Mouse (Mus musculus) limb, embryonic 11.5 days (tissue): ENCODE data around the gene Spsb1. TPM values are rescaled to one million over a fixed set of nuclear protein-coding genes. Genes with fewer than 3 reads are reported as not detected.
A peak's percentile ranks its signal among the peaks of the same experiment; 100 is the strongest.

Experiments
- ATAC-seq: fragments of 200-750 bp; cut with Nextera tagmentation; 2 replicates; pipeline ENCODE4 v1.8.0; 2017; ENCODE audit warnings: low read depth; ENCODE audit not compliant: insufficient number of reproducible peaks, low FRiP score, low TSS enrichment
- DNase-seq: peaks from one replicate; pipeline ENCODE4 v3.0.0-alpha.2; 2015; ENCODE audit warnings: low spot score
- H3K27ac ChIP-seq: fragments of 300-500 bp; sonication (generic); replicated peaks from 2 replicates; pipeline ENCODE4 v1.5.1; 2014; ENCODE audit warnings: low read depth, mild to moderate bottlenecking, low read length
- H3K27me3 ChIP-seq: fragments of 300-500 bp; sonication (generic); 2 replicates; pipeline ENCODE4 v1.6.1; 2014; ENCODE audit warnings: mild to moderate bottlenecking, low read length, mixed read lengths; ENCODE audit not compliant: control insufficient read depth, insufficient read depth
- H3K36me3 ChIP-seq: fragments of 300-500 bp; sonication (generic); 2 replicates; pipeline ENCODE4 v1.6.1; 2014; ENCODE audit warnings: mild to moderate bottlenecking, low read length, moderate library complexity, mixed read lengths; ENCODE audit not compliant: control insufficient read depth, insufficient read depth
- H3K4me1 ChIP-seq: fragments of 300-500 bp; sonication (generic); 2 replicates; pipeline ENCODE4 v1.6.1; 2014; ENCODE audit warnings: low read length, mixed read lengths; ENCODE audit not compliant: control insufficient read depth, insufficient read depth
- H3K4me2 ChIP-seq: fragments of 300-500 bp; sonication (generic); 2 replicates; pipeline ENCODE4 v1.6.1; 2014; ENCODE audit warnings: low read depth, mild to moderate bottlenecking, moderate library complexity; ENCODE audit not compliant: severe bottlenecking
- H3K4me3 ChIP-seq: fragments of 300-500 bp; sonication (generic); 2 replicates; pipeline ENCODE4 v1.5.1; 2014; ENCODE audit warnings: low read depth, low read length
- H3K9ac ChIP-seq: fragments of 300-500 bp; sonication (generic); 2 replicates; pipeline ENCODE4 v1.6.1; 2014; ENCODE audit warnings: mild to moderate bottlenecking, low read length
- H3K9me3 ChIP-seq: fragments of 300-500 bp; sonication (generic); 2 replicates; pipeline ENCODE4 v1.6.1; 2016; ENCODE audit warnings: low read length; ENCODE audit not compliant: control insufficient read depth
- WGBS: fragments of 180-500 bp; shearing (Covaris S2); extraction: QIAGEN DNeasy Blood & Tissue Kit; methylation state at CpG from one replicate; pipeline ENCODE4 v1.1.7; 2014; 5-methylcytosine and 5-hydroxymethylcytosine counted together
- polyA plus RNA-seq: library from polyadenylated mRNA; unstranded; fragments of >200 nt; fragmentation: Nextera tagmentation; extraction: Ambion mirVana; gene quantifications from 2 replicates; pipeline ENCODE4 v1.2.1, GENCODE M21; 2014

Gene Spsb1
- polyA plus RNA-seq, 1 experiment from 2014 or later = 16.4 TPM

GRCm38 (mm10) chr4:149964770-149965169, 9.9 kb upstream of the Spsb1 start:
- H3K9ac ChIP-seq = 0 out of 2 replicates have a peak overlapping the region, but pooled peaks have one; percentile 34
- 0 out of 2 replicates have a peak, but pooled peaks have one; percentile 6 for ATAC-seq
- 17% methylated on average over 3 of the region's 3 CpGs for WGBS
- no peak for DNase-seq
- H3K9me3 ChIP-seq = no peaks in the 10 kb centered on the region
- H3K4me1 ChIP-seq = peaks cover 23% of the 10 kb centered on the region
- no peaks in the 10 kb centered on the region for H3K36me3 ChIP-seq
- no peak overlapping the region for H3K4me2 ChIP-seq
- no peak overlapping the region for H3K4me3 ChIP-seq
- H3K27ac ChIP-seq = peak overlapping the region; percentile 51; the same call in 1 of the 2 replicates
- H3K27me3 ChIP-seq = no peaks in the 10 kb centered on the region

- Histone ChIP-seq H3K9me3 (no peaks in the 10 kb centered on the region), H3K9ac (0 out of 2 replicates have a peak overlapping the region, but pooled peaks have one; percentile 34), H3K27me3 (no peaks in the 10 kb centered on the region), H3K4me1 (peaks cover 23% of the 10 kb centered on the region), H3K27ac (peak overlapping the region; percentile 51; the same call in 1 of the 2 replicates), H3K4me2 (no peak overlapping the region), H3K4me3 (no peak overlapping the region), H3K36me3 (no peaks in the 10 kb centered on the region)
- ATAC-seq = no peak
- WGBS = 81% methylated on average over 8 of the region's 8 CpGs
- DNase-seq = no peak
Observed at GRCm38 (mm10) chr4:149964285-149964684, 9.4 kb upstream of the Spsb1 start.

DNA sequence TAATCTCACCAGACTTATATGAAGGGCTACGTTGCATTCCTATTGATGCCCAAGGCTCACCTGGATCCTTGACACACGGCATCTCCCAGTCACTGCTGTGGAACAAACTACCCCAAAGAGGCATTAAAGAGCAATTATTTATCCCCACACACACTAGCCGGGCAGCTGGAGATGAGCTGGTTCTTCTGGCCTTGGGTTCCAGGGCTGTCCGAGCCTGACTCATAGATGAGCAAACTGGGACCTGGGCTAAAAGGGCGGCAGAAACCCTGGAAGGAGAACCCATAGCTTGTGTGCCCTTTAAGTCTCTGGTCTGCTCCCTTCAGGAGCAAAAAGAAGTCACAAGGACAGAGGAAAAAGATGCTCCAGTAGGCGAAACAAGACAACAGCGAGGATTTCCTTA, 5.5 kb upstream of the Spsb1 start:
- ATAC-seq (no peak), DNase-seq (no peak)
- Histone ChIP-seq H3K9me3 (no peaks in the 10 kb centered on the region), H3K27me3 (peaks cover 7% of the 10 kb centered on the region; the same call in 1 of the 2 replicates), H3K27ac (no peak overlapping the region), H3K4me1 (peaks cover 15% of the 10 kb centered on the region), H3K9ac (no peak overlapping the region), H3K4me3 (no peak overlapping the region), H3K36me3 (no peaks in the 10 kb centered on the region), H3K4me2 (no peak overlapping the region)
- whole genome bisulfite sequencing = 87% methylated on average over 7 of the region's 7 CpGs

GRCm38 (mm10) chr4:149959816-149960215, 5.0 kb upstream of the Spsb1 start:
- no peaks in the 10 kb centered on the region for H3K9me3 ChIP-seq
- H3K4me2 ChIP-seq = no peak overlapping the region
- H3K4me3 ChIP-seq = no peak overlapping the region
- ATAC-seq = no peak
- H3K36me3 ChIP-seq = no peaks in the 10 kb centered on the region
- whole genome bisulfite sequencing = 55% methylated on average over 10 of the region's 10 CpGs
- H3K9ac ChIP-seq = no peak overlapping the region
- H3K27ac ChIP-seq = no peak overlapping the region
- no peak for DNase-seq
- H3K4me1 ChIP-seq = peaks cover 12% of the 10 kb centered on the region
- peaks cover 7% of the 10 kb centered on the region; the same call in 1 of the 2 replicates for H3K27me3 ChIP-seq

- Histone ChIP-seq H3K4me2 (no peak overlapping the region), H3K4me1 (peaks cover 8% of the 10 kb centered on the region), H3K27ac (no peak overlapping the region), H3K4me3 (no peak overlapping the region), H3K9me3 (no peaks in the 10 kb centered on the region), H3K36me3 (no peaks in the 10 kb centered on the region), H3K9ac (no peak overlapping the region), H3K27me3 (peaks cover 7% of the 10 kb centered on the region; the same call in 1 of the 2 replicates)
- ATAC-seq (no peak), DNase-seq (peak; percentile 91)
- WGBS = 4% methylated on average over 5 of the region's 5 CpGs
Observed at GRCm38 (mm10) chr4:149958566-149958965, 3.7 kb upstream of the Spsb1 start.

GRCm38 (mm10) chr4:149956048-149956447, 1.2 kb upstream of the Spsb1 start:
- Histone ChIP-seq H3K27ac (no peak overlapping the region), H3K4me2 (no peak overlapping the region), H3K27me3 (peaks cover 7% of the 10 kb centered on the region; the same call in 1 of the 2 replicates), H3K4me1 (peaks cover 10% of the 10 kb centered on the region), H3K9ac (no peak overlapping the region), H3K9me3 (no peaks in the 10 kb centered on the region), H3K4me3 (no peak overlapping the region), H3K36me3 (no peaks in the 10 kb centered on the region)
- DNase-seq = no peak
- ATAC-seq = no peak
- WGBS = 48% methylated on average over 13 of the region's 13 CpGs

- ATAC-seq (no peak), DNase-seq (no peak)
- Histone ChIP-seq H3K9me3 (no peaks in the 10 kb centered on the region), H3K27me3 (peaks cover 7% of the 10 kb centered on the region; the same call in 1 of the 2 replicates), H3K4me1 (peaks cover 10% of the 10 kb centered on the region), H3K27ac (no peak overlapping the region), H3K4me3 (peak overlapping the region; percentile 61), H3K36me3 (no peaks in the 10 kb centered on the region), H3K9ac (no peak overlapping the region), H3K4me2 (peak overlapping the region; percentile 42)
- 17% methylated on average over 15 of the region's 15 CpGs for WGBS
Observed at GRCm38 (mm10) chr4:149955631-149956030, 788 bp upstream of the Spsb1 start.

DNA sequence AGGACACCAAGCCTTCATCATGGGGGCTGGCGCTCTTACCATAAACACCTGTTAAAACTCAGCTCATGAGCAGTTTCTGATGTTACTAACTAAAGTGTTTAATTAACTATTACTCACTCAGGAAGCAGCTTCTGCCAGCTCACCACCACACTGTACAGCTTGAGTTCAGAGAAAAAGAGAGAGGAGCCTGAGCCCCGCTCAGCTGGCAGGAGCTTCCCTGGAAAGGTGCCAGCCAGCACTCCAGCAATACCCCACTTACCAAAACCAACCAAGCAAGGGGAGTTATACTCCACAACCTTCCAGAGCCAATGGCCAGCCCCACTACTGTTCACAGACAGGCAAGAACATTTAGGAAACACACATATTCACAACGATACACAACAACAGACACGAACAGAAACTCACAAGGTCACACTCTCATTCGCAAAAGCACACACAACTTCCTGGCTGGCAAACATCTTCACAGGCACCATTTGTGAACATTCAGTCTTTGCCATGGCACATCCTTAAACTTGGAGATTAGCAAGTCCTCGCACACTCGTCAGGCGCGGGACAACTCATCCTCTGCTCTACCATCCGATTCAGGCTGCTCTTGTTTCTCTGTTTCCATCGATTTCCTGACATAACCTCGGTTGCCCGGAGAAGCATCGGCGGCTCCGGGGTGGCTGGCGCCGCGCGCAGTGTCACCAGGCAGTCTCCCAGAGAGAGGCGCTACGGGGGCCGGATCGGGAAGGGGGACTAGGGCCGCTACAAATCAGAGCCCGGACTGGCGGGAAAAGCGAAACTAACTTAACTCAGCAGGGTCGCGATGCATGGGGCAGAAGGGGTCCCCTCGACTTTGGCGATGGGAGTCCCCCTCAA, 992 bp downstream of the Spsb1 start:
- H3K27me3 ChIP-seq = peaks cover 7% of the 10 kb centered on the region; the same call in 1 of the 2 replicates
- no peaks in the 10 kb centered on the region for H3K36me3 ChIP-seq
- H3K27ac ChIP-seq = no peak overlapping the region
- no peaks in the 10 kb centered on the region for H3K9me3 ChIP-seq
- peak overlapping the region; percentile 83 for H3K9ac ChIP-seq
- no peak for ATAC-seq
- peaks cover 22% of the 10 kb centered on the region for H3K4me1 ChIP-seq
- peak; percentile 61 for DNase-seq
- H3K4me3 ChIP-seq = peak overlapping the region; percentile 61
- WGBS = 7% methylated on average over 32 of the region's 32 CpGs
- H3K4me2 ChIP-seq = peak overlapping the region; percentile 94
